Mouse (Mus musculus) adrenal gland, adult (tissue): ENCODE results near the gene Ppm1d.

ENCODE experiments used
- DNase-seq, 2 experiments: peaks; one replicate each; pipeline ENCODE4 v3.0.0; 2022 to 2023; ENCODE audit warnings: low spot score in 1 of 2; ENCODE audit not compliant: inconsistent age in 2 of 2

Gene Ppm1d

DNA sequence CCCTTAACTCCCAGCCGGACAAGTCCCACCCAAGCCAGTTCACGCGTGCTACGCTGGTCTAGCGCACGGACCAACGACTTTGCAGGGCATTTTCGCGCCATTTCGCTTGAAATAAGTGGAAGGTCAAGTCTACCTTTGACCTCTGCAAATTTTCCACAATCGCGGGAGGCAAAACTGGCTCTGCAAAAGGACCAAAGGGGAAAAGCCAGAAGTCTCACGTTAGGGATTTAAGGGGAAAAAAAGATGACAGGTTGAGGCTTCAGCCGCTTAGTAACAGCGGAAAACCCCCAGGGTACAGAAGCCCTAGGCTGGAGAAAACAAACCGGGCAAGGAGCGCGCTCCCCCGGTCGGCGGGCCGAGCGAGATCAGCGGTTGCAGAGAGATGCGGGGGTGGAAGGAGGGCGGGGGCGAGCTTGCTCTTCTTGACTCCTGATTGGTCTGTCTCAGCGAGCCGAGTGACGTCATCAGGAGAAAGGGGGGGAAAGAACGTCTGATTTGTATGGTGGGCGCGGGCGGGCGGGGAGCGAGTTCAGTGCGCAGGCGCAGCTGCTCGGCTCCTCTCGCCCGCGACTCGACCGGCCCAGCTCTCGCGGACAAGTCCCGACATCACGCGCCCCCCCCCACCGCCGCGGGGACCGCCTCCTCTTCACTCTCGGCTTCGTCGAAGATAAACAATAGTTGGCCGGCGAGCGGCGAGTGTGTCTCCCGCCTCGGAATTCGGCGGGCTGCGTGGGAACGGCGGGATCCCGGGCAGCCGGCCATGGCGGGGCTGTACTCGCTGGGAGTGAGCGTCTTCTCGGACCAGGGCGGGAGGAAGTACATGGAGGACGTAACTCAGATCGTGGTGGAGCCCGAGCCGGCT, at the start of gene Ppm1d:
TSS of gene Ppm1d (plus strand) at position 532 of the 862 bp plus-strand sequence.
- DNase-seq: peak; percentile 97 to 99

GRCm38 (mm10) chr11:85264635-85265034, 46.4 kb upstream of the Ppm1d start:
- DNase-seq: no peak

DNA sequence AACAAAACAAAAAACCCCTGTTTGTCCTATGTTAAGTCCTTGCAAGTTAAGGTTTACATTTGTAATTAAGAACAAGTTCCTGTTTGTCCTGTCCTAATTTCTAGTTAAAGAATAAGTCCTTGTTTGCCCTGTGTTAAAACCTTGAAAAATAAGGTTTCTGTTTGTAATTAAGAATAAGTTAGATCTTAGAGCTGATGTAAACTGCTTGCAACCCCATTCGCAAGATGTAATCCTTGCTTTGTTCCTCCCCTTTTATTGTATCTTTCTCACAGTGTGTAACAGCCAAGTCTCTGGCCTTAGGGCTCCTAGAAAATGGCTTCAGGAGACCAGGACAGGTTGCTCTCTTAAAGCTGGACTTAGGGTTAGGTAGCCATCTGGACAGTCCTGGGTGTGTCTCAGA, 43.7 kb upstream of the Ppm1d start:
- no peak for DNase-seq

DNA sequence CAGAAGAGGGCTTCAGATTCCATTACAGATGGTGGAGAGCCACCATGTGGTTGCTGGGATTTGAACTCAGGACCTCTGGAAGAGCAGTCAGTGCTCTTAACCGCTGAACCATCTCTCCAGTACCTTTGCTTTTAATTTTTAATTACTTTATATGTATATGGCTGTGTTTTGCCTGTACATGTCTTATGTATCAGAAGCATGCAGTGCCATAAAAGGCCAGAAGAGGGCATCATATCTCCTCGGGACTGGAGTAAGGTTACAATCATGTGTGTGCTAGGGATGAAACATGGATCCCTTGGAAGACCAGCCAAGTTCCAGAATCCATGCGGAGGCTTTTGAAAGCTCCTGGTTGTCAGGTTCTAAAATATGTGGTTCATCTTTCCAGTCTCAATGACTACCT, 40.4 kb upstream of the Ppm1d start:
- DNase-seq: peak; percentile 63 to 83

DNA sequence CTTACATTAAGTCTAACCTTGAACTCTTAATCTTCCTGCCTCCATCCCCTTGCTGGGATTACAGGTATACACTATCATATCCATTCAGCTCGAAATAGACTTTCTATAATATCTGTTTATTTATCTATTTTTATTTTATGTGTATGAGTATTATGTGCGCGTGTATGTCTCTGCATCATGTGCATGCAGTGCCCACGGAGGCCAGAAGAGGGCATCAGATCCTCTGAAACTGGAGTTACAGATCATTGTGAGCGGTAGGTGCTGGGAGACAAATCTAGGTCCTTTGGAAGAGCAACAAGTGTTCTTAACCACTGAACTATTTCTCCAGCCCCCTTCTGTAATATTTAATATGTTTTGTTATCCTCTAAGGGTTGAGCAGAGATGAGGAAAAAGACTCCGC, 37.7 kb upstream of the Ppm1d start:
- no peak for DNase-seq

- DNase-seq: no peak
Observed at GRCm38 (mm10) chr11:85275151-85275550, 35.9 kb upstream of the Ppm1d start.

DNA sequence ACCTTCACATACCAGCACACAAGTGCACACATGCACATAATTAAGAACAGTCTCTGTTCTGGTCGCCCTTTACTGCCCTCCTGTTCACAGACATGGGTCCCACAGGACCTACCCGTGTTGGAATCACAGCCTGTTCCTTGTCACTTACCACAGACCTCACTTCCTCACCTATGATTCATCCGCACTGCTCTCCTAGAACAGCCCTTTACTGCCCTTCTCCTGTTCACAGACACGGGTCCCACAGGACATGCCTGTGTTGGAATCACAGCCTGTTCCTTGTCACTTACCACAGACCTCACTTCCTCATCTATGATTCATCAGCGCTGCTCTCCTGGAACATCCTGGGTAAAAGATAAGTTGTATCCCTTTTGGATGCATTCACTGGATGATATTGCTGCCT, 33.4 kb upstream of the Ppm1d start:
- peak in 1 of 2 experiments; percentile 39 for DNase-seq

- no peak for DNase-seq
Observed at GRCm38 (mm10) chr11:85278175-85278574, 32.9 kb upstream of the Ppm1d start.

GRCm38 (mm10) chr11:85281219-85281878, 29.7 kb upstream of the Ppm1d start:
- no peak for DNase-seq

- no peak for DNase-seq
Observed at GRCm38 (mm10) chr11:85297953-85298352, 13.1 kb upstream of the Ppm1d start.

- DNase-seq: no peak
Observed at GRCm38 (mm10) chr11:85299880-85300279, 11.2 kb upstream of the Ppm1d start.

- DNase-seq: no peak
Observed at GRCm38 (mm10) chr11:85301161-85301560, 9.9 kb upstream of the Ppm1d start.

- DNase-seq: no peak
Observed at GRCm38 (mm10) chr11:85301836-85302235, 9.2 kb upstream of the Ppm1d start.

DNA sequence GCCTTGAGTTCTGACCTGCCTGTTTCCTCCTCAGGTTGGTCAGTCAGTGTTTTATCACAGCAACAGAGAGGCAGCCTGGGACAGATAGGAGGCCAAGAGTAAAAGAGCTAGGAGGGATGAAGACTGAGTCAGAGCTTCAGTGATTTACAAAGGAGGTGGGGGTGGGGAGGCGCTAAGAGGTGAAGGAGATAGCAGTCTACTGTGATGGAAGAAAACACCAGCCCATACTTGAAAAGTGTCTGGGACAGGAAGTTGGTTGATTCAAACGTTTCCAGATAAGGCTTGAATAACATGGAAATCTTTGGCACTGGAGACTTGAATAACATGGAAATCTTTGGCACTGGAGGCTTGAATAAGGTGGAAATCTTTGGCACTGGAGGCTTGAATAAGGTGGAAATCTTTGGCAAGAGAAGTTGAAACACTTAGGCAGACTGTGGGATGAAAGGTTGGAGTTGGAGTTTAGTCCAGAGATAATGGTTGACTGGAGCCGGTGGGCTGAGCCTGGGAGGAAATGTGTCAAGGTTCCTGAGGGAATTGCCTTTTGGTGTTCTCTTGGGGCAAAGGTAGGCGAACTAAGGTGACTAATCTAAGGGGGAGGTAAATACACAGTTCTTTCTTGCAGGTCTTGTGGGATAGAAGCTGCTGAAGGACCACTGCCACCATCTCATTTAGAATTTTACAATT, 4.3 kb upstream of the Ppm1d start:
- DNase-seq: no peak

- DNase-seq: no peak
Observed at GRCm38 (mm10) chr11:85308799-85309198, 2.2 kb upstream of the Ppm1d start.

DNA sequence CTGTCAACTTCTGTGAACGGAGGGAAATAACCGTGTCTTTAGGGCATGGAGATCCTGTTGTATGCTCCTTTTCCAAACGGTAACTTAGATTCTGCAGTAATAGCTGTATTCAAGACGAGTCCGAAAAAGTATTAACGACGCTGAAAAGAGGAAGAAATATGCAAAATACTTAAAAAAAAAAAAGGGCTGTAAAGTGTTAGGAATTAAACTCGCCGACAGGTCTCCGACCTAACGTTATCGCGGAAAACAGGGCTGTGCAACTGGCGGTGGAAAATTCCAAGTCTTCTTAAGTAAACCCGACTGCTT, 684 bp upstream of the Ppm1d start:
- DNase-seq: no peak

GRCm38 (mm10) chr11:85311645-85312490, 824 bp downstream of the Ppm1d start:
- DNase-seq: peak; percentile 56 to 84

DNA sequence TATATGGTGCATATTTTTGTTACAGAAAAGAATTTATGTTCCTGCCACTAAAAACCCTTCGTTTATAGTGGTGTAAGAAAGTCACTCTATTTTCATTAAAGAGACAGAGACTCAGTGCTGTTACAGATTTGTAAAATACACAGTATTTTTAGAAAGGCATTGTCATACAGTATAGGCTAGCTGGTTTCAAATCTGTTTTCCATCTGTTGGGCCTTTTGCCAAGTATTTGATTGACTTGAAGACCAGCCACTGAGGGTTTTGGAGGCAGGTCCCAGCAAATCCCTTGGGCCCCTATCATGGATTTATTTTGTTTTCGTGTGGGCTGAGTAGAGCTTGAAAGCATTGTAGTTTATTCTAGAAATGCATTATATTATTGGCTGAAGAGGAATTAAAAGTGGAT, 1.8 kb downstream of the Ppm1d start:
- peak; percentile 44 to 88 for DNase-seq

DNA sequence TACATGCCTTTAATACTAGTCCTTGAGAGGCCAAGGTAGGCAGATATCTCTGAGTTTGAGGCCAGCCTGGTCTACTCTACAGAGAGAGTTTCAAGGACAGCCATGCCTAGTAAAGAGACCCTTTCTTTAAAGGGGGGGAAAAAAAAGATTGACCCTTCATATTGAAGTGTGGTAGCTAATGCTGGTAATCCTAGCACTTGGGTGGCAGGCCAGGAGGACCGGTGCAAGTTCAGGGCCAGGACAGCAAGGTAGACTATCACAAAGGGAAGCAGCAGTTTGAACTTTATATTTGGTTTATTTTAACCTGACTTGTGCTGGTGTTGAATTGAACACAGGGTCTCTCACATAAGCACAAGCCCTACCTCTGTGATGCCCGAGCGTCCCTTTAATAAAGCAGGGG, 2.3 kb downstream of the Ppm1d start:
- no peak for DNase-seq

- DNase-seq: peak in 1 of 2 experiments; percentile 19
Observed at GRCm38 (mm10) chr11:85323567-85324330, 12.7 kb downstream of the Ppm1d start.
